Mouse (Mus musculus) erythroblast, embryonic 14.5 days (primary cell): ENCODE data around the gene Kcnj6.

Experiments
- GATA1 ChIP-seq: IDR thresholded peaks from 2 replicates; pipeline ENCODE4 v1.6.1; 2012; ENCODE audit warnings: low read length, inconsistent platforms, mixed read lengths
- TAL1 ChIP-seq: IDR thresholded peaks from 3 replicates; pipeline ENCODE4 v1.6.1; 2012; ENCODE audit warnings: low read length, inconsistent platforms, mixed read lengths

- TF ChIP-seq TAL1 (no peak), GATA1 (no peak)
Observed at GRCm38 (mm10) chr16:94999019-94999418, 1.5 kb upstream of the Kcnj6 start.
